Mouse (Mus musculus): ENCODE measurements around the gene Tsga10. TPM values are rescaled to one million over a fixed set of nuclear protein-coding genes. Genes with fewer than 3 reads are reported as not detected.
"Not testable (repeated sequence)": the region's sequence is repeated elsewhere in the genome, so short reads cannot be mapped to it uniquely, and the experiment has no call there.

The Tsga10 gene
- total RNA-seq, 2 experiments from 2014 or later, result 2.3 to 3.3 TPM

DNA sequence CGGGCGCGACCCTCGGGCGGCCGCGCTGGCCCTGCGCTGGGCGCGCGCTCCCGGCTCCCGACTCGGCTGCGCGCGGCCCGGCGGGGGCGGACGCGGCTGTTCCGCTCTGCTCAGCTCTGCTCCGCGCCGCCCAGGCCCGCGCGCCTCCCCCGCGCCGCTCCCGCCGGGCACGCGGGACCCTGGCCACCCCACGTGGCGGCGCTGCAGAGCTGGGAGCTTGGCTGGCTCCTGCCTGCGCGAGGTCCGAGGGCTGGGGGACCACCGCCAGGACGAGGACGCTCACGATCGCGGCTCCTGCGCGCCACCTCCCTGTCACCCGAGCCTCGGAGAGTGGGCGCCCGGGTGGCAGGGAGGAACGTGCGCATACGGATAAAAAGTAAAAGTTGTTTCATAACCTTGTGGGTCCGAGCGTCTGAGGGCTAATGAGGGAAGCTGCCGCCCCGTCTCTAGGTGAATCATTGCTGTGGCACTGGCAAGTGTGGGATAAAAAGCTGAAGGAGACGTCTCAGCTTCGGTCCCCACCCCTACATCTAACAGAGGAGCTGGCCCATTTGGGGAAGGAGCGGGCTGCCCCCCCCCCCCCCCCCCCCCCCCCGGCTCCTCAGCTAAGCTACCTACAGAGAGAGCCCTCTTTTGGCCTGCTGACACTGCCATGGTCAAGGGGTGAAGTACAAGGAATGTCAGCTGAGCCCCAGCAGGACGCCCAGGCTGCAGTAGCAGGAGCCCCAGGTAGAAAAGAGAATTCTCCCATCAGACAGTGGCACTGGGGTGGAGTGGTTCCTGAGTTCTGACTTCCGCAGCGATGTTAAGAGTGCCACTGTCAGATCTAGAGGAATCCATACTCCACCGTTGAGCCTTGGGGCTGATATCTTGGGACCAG lies 146.2 kb downstream of the Tsga10 start, which contains the start of gene 2010300C02Rik:
Gene 2010300C02Rik (minus strand): TSS at position 325 of the 880 bp plus-strand sequence.
- DNase-seq, result peak; percentile 66

DNA sequence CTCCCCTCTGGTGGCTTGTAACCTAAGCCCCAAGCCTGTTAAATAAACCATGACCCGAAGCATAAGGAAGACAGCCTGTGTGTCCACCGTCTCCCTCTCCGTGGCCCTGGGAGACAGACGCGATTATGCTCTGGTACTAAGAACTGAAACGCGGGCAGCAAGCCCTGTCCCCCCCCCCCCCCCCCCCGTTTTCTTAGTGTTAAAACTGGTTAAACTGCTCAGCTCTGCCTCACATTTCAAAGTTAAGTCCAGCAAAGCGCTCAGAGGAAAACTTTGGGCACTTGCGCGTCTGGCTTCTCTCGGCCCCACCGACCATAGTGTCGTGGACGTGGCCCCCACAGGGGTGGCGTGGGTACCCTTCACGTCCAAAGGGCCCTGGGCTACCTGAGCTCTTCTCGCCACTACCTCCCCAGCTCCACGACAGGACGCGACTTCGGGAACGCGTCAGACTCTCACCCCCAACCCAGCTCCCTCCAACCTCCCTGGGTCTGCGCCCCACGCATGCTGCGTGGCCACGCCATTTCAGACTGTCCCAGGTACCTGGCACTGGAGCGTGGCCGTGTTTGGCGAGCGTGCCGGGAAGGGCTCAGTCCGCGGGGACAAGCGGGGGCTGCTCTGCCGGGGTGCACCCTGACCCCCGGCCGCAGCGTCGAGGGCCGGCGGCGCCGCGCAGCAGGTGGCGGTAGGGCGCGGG lies 147.1 kb downstream of the Tsga10 start:
- DNase-seq, result no peak

DNA sequence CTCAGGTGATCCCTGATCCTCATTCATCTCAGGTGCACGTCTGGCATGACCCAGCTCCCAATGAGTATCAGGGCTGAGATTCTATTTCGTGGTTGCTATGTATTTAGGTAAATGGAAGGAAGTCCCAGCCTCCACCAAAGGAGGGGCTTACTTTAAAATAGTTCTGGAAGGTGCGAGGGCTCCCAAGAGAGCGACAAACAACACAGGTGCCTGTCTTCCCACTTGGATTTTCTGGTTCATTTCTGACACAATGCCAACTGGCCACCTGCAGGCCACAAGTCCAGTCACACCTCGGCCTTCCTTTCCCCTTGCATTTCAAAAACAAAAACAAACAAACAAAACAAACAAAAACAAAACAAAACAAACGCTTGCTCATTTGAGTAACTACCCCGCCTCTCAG lies 147.7 kb downstream of the Tsga10 start:
- no peak for DNase-seq

DNA sequence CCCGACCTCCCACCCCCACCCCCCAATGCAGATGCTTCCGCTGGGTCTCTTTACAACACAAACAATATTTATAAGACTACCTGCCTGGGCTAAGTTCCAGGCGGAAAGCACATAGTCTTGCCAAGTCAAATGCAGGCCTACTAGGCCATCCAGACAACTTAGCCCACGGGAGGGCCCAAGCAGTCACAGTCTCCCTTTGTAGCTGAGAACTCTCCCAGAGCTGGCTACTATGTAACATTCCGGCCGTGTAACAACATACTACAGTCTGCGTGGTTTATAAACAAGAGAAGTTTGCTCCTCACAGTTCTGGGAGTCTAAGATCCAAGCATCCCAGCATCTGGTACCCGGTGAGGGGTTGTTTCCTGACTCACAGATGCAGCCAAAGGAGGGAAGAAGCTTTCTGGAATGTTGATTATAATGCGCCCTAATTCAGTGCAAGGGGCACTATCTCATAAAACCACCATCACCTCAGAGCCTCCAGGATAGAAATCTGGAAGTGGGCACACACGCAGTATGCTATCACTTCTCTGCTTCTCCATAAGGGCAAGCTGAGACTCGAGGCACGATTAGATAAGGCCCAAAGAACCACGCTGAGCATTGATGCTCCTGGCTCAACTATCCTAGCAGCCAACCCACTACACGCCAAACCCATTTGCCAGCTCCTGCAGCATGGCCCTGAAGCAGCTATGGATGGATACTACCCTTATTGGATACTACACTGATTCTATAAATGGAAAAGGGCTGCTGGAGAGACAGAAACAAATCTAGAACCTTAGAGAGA lies 148.6 kb downstream of the Tsga10 start:
- no peak for DNase-seq

DNA sequence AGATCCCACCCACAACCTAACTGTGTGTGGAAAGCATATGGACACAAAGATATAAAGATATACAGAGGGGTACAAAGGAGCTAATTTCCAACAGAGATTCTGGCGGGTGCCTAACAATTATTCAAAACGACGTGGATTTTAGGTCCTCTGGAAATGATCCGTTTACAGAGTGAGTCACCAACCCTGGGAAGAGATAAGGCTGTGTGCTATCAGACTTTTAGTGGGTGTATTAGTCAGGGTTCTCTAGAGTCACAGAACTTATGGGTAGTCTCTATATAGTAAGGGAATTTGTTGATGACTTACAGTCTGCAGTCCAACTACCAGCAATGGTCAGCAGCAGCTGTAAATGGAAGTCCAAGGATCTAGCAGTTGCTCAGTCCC lies 153.9 kb downstream of the Tsga10 start:
- not testable (repeated sequence) for DNase-seq

DNA sequence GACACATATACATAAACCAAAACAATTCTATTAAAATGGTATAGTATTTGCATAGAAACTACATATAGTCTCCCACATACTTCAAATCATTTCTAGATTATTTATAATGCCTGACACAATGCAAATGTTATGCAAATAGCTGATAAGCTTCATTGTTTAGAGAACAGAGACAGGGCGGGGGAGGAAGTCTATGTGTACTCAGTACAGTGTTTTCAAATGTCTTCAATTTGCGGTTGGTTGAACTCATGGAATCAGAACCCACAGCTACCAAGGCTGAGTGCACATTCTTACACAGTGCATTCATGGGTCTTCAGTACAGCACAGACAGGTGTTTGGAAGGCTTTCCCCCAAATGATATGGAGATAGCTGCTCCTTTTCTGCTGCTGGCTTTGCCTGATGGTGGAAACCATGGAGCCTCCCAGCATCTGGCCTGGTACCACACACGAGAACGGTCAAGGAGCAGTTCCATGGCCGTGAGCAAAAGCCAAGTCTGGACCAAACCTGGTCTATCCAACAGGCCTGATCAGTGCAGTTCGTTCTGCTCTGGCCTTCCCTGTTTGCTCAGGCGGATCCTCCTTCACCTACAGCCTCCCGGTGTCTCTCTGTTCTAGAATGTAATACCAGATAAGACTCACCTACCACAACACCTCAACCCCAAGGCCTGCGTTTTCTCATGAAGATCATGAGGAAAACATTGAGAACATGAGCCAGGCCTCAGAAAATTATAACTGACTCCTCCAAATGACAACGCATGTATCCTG lies 154.5 kb downstream of the Tsga10 start:
- no peak for DNase-seq

- DNase-seq, result no peak
Measured at GRCm38 (mm10) chr1:37711082-37711481, 155.1 kb downstream of the Tsga10 start.

GRCm38 (mm10) chr1:37709736-37710135 lies 156.5 kb downstream of the Tsga10 start:
- DNase-seq, result no peak

DNA sequence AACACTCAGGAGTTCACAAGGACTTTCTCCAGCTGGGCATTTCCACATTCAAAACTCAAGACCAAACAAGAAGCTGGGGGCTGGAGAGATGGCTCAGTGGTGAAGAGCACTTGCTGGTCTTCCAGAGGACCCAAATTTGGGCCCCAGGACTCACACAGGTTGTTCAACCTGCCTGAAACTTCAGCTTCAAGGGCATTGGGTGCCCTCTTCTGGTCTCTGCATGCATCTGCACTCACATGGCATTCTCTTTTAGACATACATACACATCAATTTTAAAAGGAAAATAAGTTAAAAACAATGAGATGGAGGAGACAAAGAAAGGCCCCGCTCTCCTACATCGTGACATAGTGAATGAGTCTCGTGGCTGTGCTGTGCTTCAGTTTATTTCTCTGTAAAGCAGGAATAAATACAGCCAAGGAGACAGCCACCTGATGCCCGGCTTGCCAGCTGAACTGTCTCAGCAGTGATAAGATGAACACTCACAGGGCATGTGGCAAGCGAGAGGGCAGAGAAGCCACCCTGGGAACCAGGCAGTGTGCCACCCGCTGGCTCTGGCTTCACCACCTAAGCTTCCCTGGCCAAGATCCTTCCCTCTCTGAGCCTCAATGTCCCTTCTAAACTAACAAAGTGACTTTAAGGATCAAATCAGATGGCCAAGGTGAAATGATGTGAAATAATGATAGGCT lies 157.8 kb downstream of the Tsga10 start:
- no peak for DNase-seq

Other genes with a start within 250 kb of the Tsga10 start
- gene 2010300C02Rik, start 146.3 kb downstream of the Tsga10 start, total RNA-seq (2021), result under 1 TPM; 0.38 to 0.86 TPM
- 1 to 10 TPM; 6.1 to 7.0 TPM for gene Lipt1, start 5.3 kb upstream of the Tsga10 start, total RNA-seq (2021)
- gene Mitd1, start 24.0 kb upstream of the Tsga10 start, total RNA-seq (2021), result 1 to 10 TPM; 3.0 to 6.0 TPM
- 100 to 1,000 TPM; 231 to 245 TPM for gene Mrpl30, start 24.0 kb upstream of the Tsga10 start, total RNA-seq (2021)
- gene Lyg2, start 50.1 kb upstream of the Tsga10 start, total RNA-seq (2021), result not detected
- not detected for gene Lyg1, start 91.3 kb upstream of the Tsga10 start, total RNA-seq (2021)
- 10 to 100 TPM; 42.1 to 44.9 TPM for gene Txndc9, start 131.5 kb upstream of the Tsga10 start, total RNA-seq (2021)
- 10 to 100 TPM; 38.6 to 41.0 TPM for gene Eif5b, start 131.6 kb upstream of the Tsga10 start, total RNA-seq (2021)

All from gastrocnemius, postnatal 10 days (tissue).